Mouse (Mus musculus): ENCODE data around the gene Lgals9.

GRCm38 (mm10) chr11:78972811-78973351, 11.9 kb downstream of the Lgals9 start:
- no peak for TF ChIP-seq CTCF (IDR thresholded peaks at IDR 0.05; ENCODE audit: insufficient read depth, low read depth, low read length)
- no peak for TF ChIP-seq POLR2A (IDR thresholded peaks at IDR 0.05; ENCODE audit: insufficient read depth, low read depth, low read length)

Data from olfactory bulb, adult 2 months (tissue).